Mouse (Mus musculus) gastrocnemius, postnatal 25 days (tissue): ENCODE measurements around the gene Olfr1058. TPM values are rescaled to one million over a fixed set of nuclear protein-coding genes. Genes with fewer than 3 reads are reported as not detected.
"Not testable (repeated sequence)": the region's sequence is repeated elsewhere in the genome, so short reads cannot be mapped to it uniquely, and the experiment has no call there.

ENCODE experiments used
- DNase-seq: peaks from one replicate; pipeline ENCODE4 v3.0.0; 2022
- long read RNA-seq, 2 experiments: library from polyadenylated mRNA; stranded (forward); transcript quantifications; one replicate each; pipeline ENCODE4 v2.0.0; 2021
- total RNA-seq, 2 experiments: library from RNA; stranded (reverse); gene quantifications; 1 replicate in 1 of 2; 2 replicates in 1 of 2; pipeline ENCODE4 v1.2.3; 2021

Olfr1058 gene
- total RNA-seq, result not detected
- long read RNA-seq, experiment 1, result 0 reads
- long read RNA-seq, experiment 2, result 0 reads

GRCm38 (mm10) chr2:86388461-86388860 is at the start of gene Olfr1058:
Olfr1058 (minus strand) TSS chr2:86388561.
- DNase-seq, result not testable (repeated sequence)

GRCm38 (mm10) chr2:86428511-86428910 is 40.1 kb upstream of the Olfr1058 start:
- not testable (repeated sequence) for DNase-seq

GRCm38 (mm10) chr2:86426649-86427048 is 38.3 kb upstream of the Olfr1058 start, which contains the start of gene Olfr1062:
Olfr1062 (minus strand) TSS chr2:86426749.
- DNase-seq, result not testable (repeated sequence)

- DNase-seq, result no peak
Observed at GRCm38 (mm10) chr2:86413950-86414349, 25.6 kb upstream of the Olfr1058 start, which contains the start of gene Olfr1061. Olfr1061 (minus strand) TSS chr2:86414050.

- no peak for DNase-seq
Observed at GRCm38 (mm10) chr2:86395114-86395513, 6.8 kb upstream of the Olfr1058 start.

GRCm38 (mm10) chr2:86378293-86378692 is 10.1 kb downstream of the Olfr1058 start, which contains the start of gene Olfr1057:
Olfr1057 (minus strand) TSS chr2:86378393.
- DNase-seq, result no peak

GRCm38 (mm10) chr2:86366342-86366741 is 22.0 kb downstream of the Olfr1058 start:
- not testable (repeated sequence) for DNase-seq

GRCm38 (mm10) chr2:86362369-86362768 is 26.0 kb downstream of the Olfr1058 start, which contains the start of gene Olfr1056:
Olfr1056 (minus strand) TSS chr2:86362469.
- no peak for DNase-seq

GRCm38 (mm10) chr2:86351751-86352150 is 36.6 kb downstream of the Olfr1058 start:
- DNase-seq, result not testable (repeated sequence)

- DNase-seq, result no peak
Observed at GRCm38 (mm10) chr2:86350184-86350583, 38.2 kb downstream of the Olfr1058 start, which contains the start of gene Olfr1055. Olfr1055 (minus strand) TSS chr2:86350284.

GRCm38 (mm10) chr2:86335333-86335732 is 53.0 kb downstream of the Olfr1058 start, which contains the start of gene Olfr1054:
Olfr1054 (minus strand) TSS chr2:86335433.
- no peak for DNase-seq

Other genes starting within 250 kb of the Olfr1058 start
- not detected for gene Olfr1040, start 241.8 kb downstream of the Olfr1058 start, total RNA-seq
- not detected for gene Olfr1042, start 226.7 kb downstream of the Olfr1058 start, total RNA-seq
- gene Olfr1043, start 221.0 kb downstream of the Olfr1058 start, total RNA-seq, result not detected
- not detected for gene Olfr1044, start 210.7 kb downstream of the Olfr1058 start, total RNA-seq
- gene Olfr52, start 202.9 kb downstream of the Olfr1058 start, total RNA-seq, result not detected
- gene Olfr1045, start 185.6 kb downstream of the Olfr1058 start, total RNA-seq, result not detected
- gene Olfr1046, start 169.2 kb downstream of the Olfr1058 start, total RNA-seq, result not detected
- not detected for gene Olfr1047, start 157.2 kb downstream of the Olfr1058 start, total RNA-seq
- not detected for gene Olfr1048, start 148.3 kb downstream of the Olfr1058 start, total RNA-seq
- not detected for gene Olfr1049, start 130.2 kb downstream of the Olfr1058 start, total RNA-seq
- gene Olfr1051, start 109.5 kb downstream of the Olfr1058 start, total RNA-seq, result not detected
- not detected for gene Olfr1052, start 96.1 kb downstream of the Olfr1058 start, total RNA-seq
- not detected for gene Olfr1053, start 73.3 kb downstream of the Olfr1058 start, total RNA-seq
- not detected for gene Olfr1054, start 53.1 kb downstream of the Olfr1058 start, total RNA-seq
- gene Olfr1055, start 38.3 kb downstream of the Olfr1058 start, total RNA-seq, result not detected
- gene Olfr1056, start 26.1 kb downstream of the Olfr1058 start, total RNA-seq, result not detected
- not detected for gene Olfr1057, start 10.2 kb downstream of the Olfr1058 start, total RNA-seq
- gene Olfr1061, start 25.5 kb upstream of the Olfr1058 start, total RNA-seq, result not detected
- not detected for gene Olfr1062, start 38.2 kb upstream of the Olfr1058 start, total RNA-seq
- not detected for gene Olfr1065, start 62.0 kb upstream of the Olfr1058 start, total RNA-seq
- gene Olfr1066, start 67.7 kb upstream of the Olfr1058 start, total RNA-seq, result not detected
- not detected for gene Olfr228, start 98.8 kb upstream of the Olfr1058 start, total RNA-seq
- not detected for gene Olfr1076, start 119.9 kb upstream of the Olfr1058 start, total RNA-seq
- not detected for gene Olfr1079, start 153.9 kb upstream of the Olfr1058 start, total RNA-seq
- gene Olfr1080, start 169.7 kb upstream of the Olfr1058 start, total RNA-seq, result not detected
- gene Olfr1082, start 210.4 kb upstream of the Olfr1058 start, total RNA-seq, result not detected